Mouse (Mus musculus): Measurements from ENCODE around the gene Wdr95. TPM values are rescaled to one million over a fixed set of nuclear protein-coding genes. Genes with fewer than 3 reads are reported as not detected.

Gene Wdr95
- polyA plus RNA-seq, 1 experiment from 2014 or later = 0.24 TPM

GRCm38 (mm10) chr5:149655636-149656035, 127.2 kb downstream of the Wdr95 start:
- H3K9me3 ChIP-seq (ENCODE audit: control insufficient read depth, low read length) = no peaks in the 10 kb centered on the region
- H3K27ac ChIP-seq (ENCODE audit: low read depth, low read length) = no peak overlapping the region
- no peaks in the 10 kb centered on the region for H3K27me3 ChIP-seq (replicated peaks; ENCODE audit: control insufficient read depth, insufficient read depth, low read length)
- ATAC-seq = no peak
- 83% methylated on average over 9 of the region's 9 CpGs for WGBS
- no peak overlapping the region for H3K4me2 ChIP-seq (ENCODE audit: low read length)
- H3K4me1 ChIP-seq (ENCODE audit: control insufficient read depth, insufficient read depth, low read depth, low read length) = no peaks in the 10 kb centered on the region
- no peak overlapping the region for H3K9ac ChIP-seq (ENCODE audit: low read depth, low read length)
- H3K4me3 ChIP-seq (ENCODE audit: low read length) = no peak overlapping the region
- H3K36me3 ChIP-seq (ENCODE audit: control insufficient read depth, insufficient read depth, low read length) = no peaks in the 10 kb centered on the region

- ATAC-seq = no peak
- Histone ChIP-seq H3K9me3 (ENCODE audit: control insufficient read depth, low read length) (no peaks in the 10 kb centered on the region), H3K36me3 (ENCODE audit: control insufficient read depth, insufficient read depth, low read length) (no peaks in the 10 kb centered on the region), H3K27ac (ENCODE audit: low read depth, low read length) (no peak overlapping the region), H3K4me2 (ENCODE audit: low read length) (no peak overlapping the region), H3K4me1 (ENCODE audit: control insufficient read depth, insufficient read depth, low read depth, low read length) (no peaks in the 10 kb centered on the region), H3K4me3 (ENCODE audit: low read length) (no peak overlapping the region), H3K9ac (ENCODE audit: low read depth, low read length) (no peak overlapping the region), H3K27me3 (replicated peaks; ENCODE audit: control insufficient read depth, insufficient read depth, low read length) (no peaks in the 10 kb centered on the region)
- 54% methylated on average over 3 of the region's 3 CpGs for WGBS
Measured at GRCm38 (mm10) chr5:149658022-149658421, 129.5 kb downstream of the Wdr95 start.

GRCm38 (mm10) chr5:149658741-149659413, 130.4 kb downstream of the Wdr95 start:
- H3K27me3 ChIP-seq (replicated peaks; ENCODE audit: control insufficient read depth, insufficient read depth, low read length) = no peaks in the 10 kb centered on the region
- no peaks in the 10 kb centered on the region for H3K36me3 ChIP-seq (ENCODE audit: control insufficient read depth, insufficient read depth, low read length)
- no peak overlapping the region for H3K9ac ChIP-seq (ENCODE audit: low read depth, low read length)
- no peaks in the 10 kb centered on the region for H3K9me3 ChIP-seq (ENCODE audit: control insufficient read depth, low read length)
- H3K4me2 ChIP-seq (ENCODE audit: low read length) = no peak overlapping the region
- ATAC-seq = no peak
- 60% methylated on average over 9 of the region's 9 CpGs for WGBS
- no peaks in the 10 kb centered on the region for H3K4me1 ChIP-seq (ENCODE audit: control insufficient read depth, insufficient read depth, low read depth, low read length)
- H3K27ac ChIP-seq (ENCODE audit: low read depth, low read length) = no peak overlapping the region
- H3K4me3 ChIP-seq (ENCODE audit: low read length) = no peak overlapping the region

- Histone ChIP-seq H3K9ac (ENCODE audit: low read depth, low read length) (no peak overlapping the region), H3K4me2 (ENCODE audit: low read length) (no peak overlapping the region), H3K4me3 (ENCODE audit: low read length) (no peak overlapping the region), H3K27ac (ENCODE audit: low read depth, low read length) (no peak overlapping the region), H3K27me3 (replicated peaks; ENCODE audit: control insufficient read depth, insufficient read depth, low read length) (no peaks in the 10 kb centered on the region), H3K4me1 (ENCODE audit: control insufficient read depth, insufficient read depth, low read depth, low read length) (no peaks in the 10 kb centered on the region), H3K36me3 (ENCODE audit: control insufficient read depth, insufficient read depth, low read length) (no peaks in the 10 kb centered on the region), H3K9me3 (ENCODE audit: control insufficient read depth, low read length) (no peaks in the 10 kb centered on the region)
- WGBS = 52% methylated on average over 8 of the region's 9 CpGs
- ATAC-seq = no peak
Measured at GRCm38 (mm10) chr5:149659414-149659780, 130.9 kb downstream of the Wdr95 start.

- Histone ChIP-seq H3K4me3 (ENCODE audit: low read length) (no peak overlapping the region), H3K4me2 (ENCODE audit: low read length) (no peak overlapping the region), H3K27me3 (replicated peaks; ENCODE audit: control insufficient read depth, insufficient read depth, low read length) (no peaks in the 10 kb centered on the region), H3K9me3 (ENCODE audit: control insufficient read depth, low read length) (no peaks in the 10 kb centered on the region), H3K27ac (ENCODE audit: low read depth, low read length) (no peak overlapping the region), H3K4me1 (ENCODE audit: control insufficient read depth, insufficient read depth, low read depth, low read length) (no peaks in the 10 kb centered on the region), H3K9ac (ENCODE audit: low read depth, low read length) (no peak overlapping the region), H3K36me3 (ENCODE audit: control insufficient read depth, insufficient read depth, low read length) (no peaks in the 10 kb centered on the region)
- no peak for ATAC-seq
- WGBS = 86% methylated on average over 6 of the region's 6 CpGs
Measured at GRCm38 (mm10) chr5:149661428-149661827, 132.9 kb downstream of the Wdr95 start.

Other genes starting within 250 kb of the Wdr95 start
- gene Medag, start 116.9 kb upstream of the Wdr95 start, polyA plus RNA-seq (2015; fragmentation: Nextera tagmentation; extraction: Ambion mirVana) = 6.4 and 6.5 TPM in 2 replicates
- gene Tex26, start 89.0 kb upstream of the Wdr95 start, polyA plus RNA-seq (2015; fragmentation: Nextera tagmentation; extraction: Ambion mirVana) = 0.82 and 1.4 TPM in 2 replicates
- 97.7 and 105 TPM in 2 replicates for gene Hsph1, start 107.7 kb downstream of the Wdr95 start, polyA plus RNA-seq (2015; fragmentation: Nextera tagmentation; extraction: Ambion mirVana)
- 13.8 and 16.0 TPM in 2 replicates for gene B3glct, start 149.6 kb downstream of the Wdr95 start, polyA plus RNA-seq (2015; fragmentation: Nextera tagmentation; extraction: Ambion mirVana)

Data from hindbrain, embryonic 16.5 days (tissue).